Mouse (Mus musculus): ENCODE data around the gene Rnf5. TPM values are rescaled to one million over a fixed set of nuclear protein-coding genes. Genes with fewer than 3 reads are reported as not detected.

Rnf5 gene
- polyA plus RNA-seq, 1 experiment from 2014 or later = 157 TPM

- Histone ChIP-seq H3K27me3 (ENCODE audit: insufficient read depth, poor library complexity, severe bottlenecking) (peaks cover 14% of the 10 kb centered on the region), H3K27ac (no peak overlapping the region), H3K4me1 (peaks cover 41% of the 10 kb centered on the region), H3K9me3 (no peaks in the 10 kb centered on the region), H3K4me3 (no peak overlapping the region), H3K36me3 (no peaks in the 10 kb centered on the region)
- no peak for DNase-seq (ENCODE audit: low spot score)
- WGBS = 90% methylated on average over 8 of the region's 8 CpGs
Measured at GRCm38 (mm10) chr17:34585121-34585520, 18.4 kb downstream of the Rnf5 start.

- DNase-seq (ENCODE audit: low spot score) = no peak
- Histone ChIP-seq H3K27me3 (ENCODE audit: insufficient read depth, poor library complexity, severe bottlenecking) (peaks cover 14% of the 10 kb centered on the region), H3K27ac (no peak overlapping the region), H3K4me1 (peaks cover 28% of the 10 kb centered on the region), H3K9me3 (no peaks in the 10 kb centered on the region), H3K4me3 (no peak overlapping the region), H3K36me3 (0 out of 2 replicates have a peak, but pooled peaks cover 3% of the 10 kb centered on the region)
- WGBS = 80% methylated on average over 8 of the region's 8 CpGs
Measured at GRCm38 (mm10) chr17:34583819-34584218, 19.7 kb downstream of the Rnf5 start.

- Histone ChIP-seq H3K27me3 (ENCODE audit: insufficient read depth, poor library complexity, severe bottlenecking) (peaks cover 14% of the 10 kb centered on the region), H3K4me3 (no peak overlapping the region), H3K27ac (0 out of 2 replicates have a peak overlapping the region, but pooled peaks have one; percentile 13), H3K36me3 (0 out of 2 replicates have a peak, but pooled peaks cover 4% of the 10 kb centered on the region), H3K9me3 (no peaks in the 10 kb centered on the region), H3K4me1 (peaks cover 24% of the 10 kb centered on the region)
- 51% methylated on average over 7 of the region's 7 CpGs for WGBS
- DNase-seq (ENCODE audit: low spot score) = no peak
Measured at GRCm38 (mm10) chr17:34583397-34583796, 20.1 kb downstream of the Rnf5 start.

GRCm38 (mm10) chr17:34582528-34582927 lies 21.0 kb downstream of the Rnf5 start:
- 0 out of 2 replicates have a peak, but pooled peaks cover 4% of the 10 kb centered on the region for H3K36me3 ChIP-seq
- H3K4me1 ChIP-seq = peaks cover 17% of the 10 kb centered on the region
- no peak overlapping the region for H3K27ac ChIP-seq
- WGBS = 76% methylated on average over 12 of the region's 12 CpGs
- H3K4me3 ChIP-seq = no peak overlapping the region
- peaks cover 14% of the 10 kb centered on the region for H3K27me3 ChIP-seq (ENCODE audit: insufficient read depth, poor library complexity, severe bottlenecking)
- no peaks in the 10 kb centered on the region for H3K9me3 ChIP-seq
- DNase-seq (ENCODE audit: low spot score) = no peak

- WGBS = 88% methylated on average over 3 of the region's 3 CpGs
- H3K27me3 ChIP-seq (ENCODE audit: insufficient read depth, poor library complexity, severe bottlenecking) = peaks cover 14% of the 10 kb centered on the region
- H3K27ac ChIP-seq = no peak overlapping the region
- peaks cover 6% of the 10 kb centered on the region; the same call in 1 of the 2 replicates for H3K4me1 ChIP-seq
- H3K4me3 ChIP-seq = no peak overlapping the region
- DNase-seq (ENCODE audit: low spot score) = no peak
- H3K36me3 ChIP-seq = 0 out of 2 replicates have a peak, but pooled peaks cover 11% of the 10 kb centered on the region
- no peaks in the 10 kb centered on the region for H3K9me3 ChIP-seq
Measured at GRCm38 (mm10) chr17:34578070-34578469, 25.4 kb downstream of the Rnf5 start.

- 73% methylated on average over 5 of the region's 5 CpGs for WGBS
- H3K9me3 ChIP-seq = 0 out of 2 replicates have a peak, but pooled peaks cover 4% of the 10 kb centered on the region
- H3K27ac ChIP-seq = no peak overlapping the region
- no peak overlapping the region for H3K4me3 ChIP-seq
- H3K36me3 ChIP-seq = peaks cover 15% of the 10 kb centered on the region; the same call in 1 of the 2 replicates
- peaks cover 10% of the 10 kb centered on the region; the same call in 1 of the 2 replicates for H3K4me1 ChIP-seq
- no peak for DNase-seq (ENCODE audit: low spot score)
- H3K27me3 ChIP-seq (ENCODE audit: insufficient read depth, poor library complexity, severe bottlenecking) = peaks cover 9% of the 10 kb centered on the region; the same call in 1 of the 2 replicates
Measured at GRCm38 (mm10) chr17:34576577-34576976, 26.9 kb downstream of the Rnf5 start.

GRCm38 (mm10) chr17:34572361-34572760 lies 31.1 kb downstream of the Rnf5 start:
- WGBS = 18% methylated on average over 15 of the region's 15 CpGs
- Histone ChIP-seq H3K27me3 (ENCODE audit: insufficient read depth, poor library complexity, severe bottlenecking) (peaks cover 26% of the 10 kb centered on the region), H3K27ac (no peak overlapping the region), H3K4me3 (no peak overlapping the region), H3K9me3 (0 out of 2 replicates have a peak, but pooled peaks cover 4% of the 10 kb centered on the region), H3K36me3 (peaks cover 24% of the 10 kb centered on the region), H3K4me1 (peaks cover 10% of the 10 kb centered on the region; the same call in 1 of the 2 replicates)
- DNase-seq (ENCODE audit: low spot score) = no peak

GRCm38 (mm10) chr17:34571875-34572274 lies 31.6 kb downstream of the Rnf5 start:
- H3K27me3 ChIP-seq (ENCODE audit: insufficient read depth, poor library complexity, severe bottlenecking) = peaks cover 31% of the 10 kb centered on the region
- 0 out of 2 replicates have a peak, but pooled peaks cover 4% of the 10 kb centered on the region for H3K9me3 ChIP-seq
- no peak overlapping the region for H3K4me3 ChIP-seq
- peaks cover 21% of the 10 kb centered on the region for H3K36me3 ChIP-seq
- H3K4me1 ChIP-seq = peaks cover 10% of the 10 kb centered on the region; the same call in 1 of the 2 replicates
- H3K27ac ChIP-seq = no peak overlapping the region
- WGBS = 13% methylated on average over 5 of the region's 5 CpGs
- DNase-seq (ENCODE audit: low spot score) = no peak

GRCm38 (mm10) chr17:34569919-34570318 lies 33.6 kb downstream of the Rnf5 start:
- DNase-seq (ENCODE audit: low spot score) = no peak
- Histone ChIP-seq H3K4me3 (no peak overlapping the region), H3K9me3 (0 out of 2 replicates have a peak, but pooled peaks cover 4% of the 10 kb centered on the region), H3K27me3 (ENCODE audit: insufficient read depth, poor library complexity, severe bottlenecking) (peaks cover 49% of the 10 kb centered on the region), H3K36me3 (peaks cover 21% of the 10 kb centered on the region), H3K4me1 (peaks cover 12% of the 10 kb centered on the region), H3K27ac (no peak overlapping the region)
- WGBS = 68% methylated on average over 4 of the region's 4 CpGs

GRCm38 (mm10) chr17:34568421-34568820 lies 35.1 kb downstream of the Rnf5 start:
- Histone ChIP-seq H3K27ac (no peak overlapping the region), H3K27me3 (ENCODE audit: insufficient read depth, poor library complexity, severe bottlenecking) (peaks cover 46% of the 10 kb centered on the region), H3K4me1 (peaks cover 23% of the 10 kb centered on the region), H3K9me3 (0 out of 2 replicates have a peak, but pooled peaks cover 4% of the 10 kb centered on the region), H3K4me3 (no peak overlapping the region), H3K36me3 (peaks cover 17% of the 10 kb centered on the region)
- DNase-seq (ENCODE audit: low spot score) = no peak
- 71% methylated on average over 13 of the region's 13 CpGs for WGBS

- Histone ChIP-seq H3K36me3 (peaks cover 17% of the 10 kb centered on the region), H3K4me1 (peaks cover 20% of the 10 kb centered on the region), H3K27ac (no peak overlapping the region), H3K27me3 (ENCODE audit: insufficient read depth, poor library complexity, severe bottlenecking) (peaks cover 43% of the 10 kb centered on the region), H3K9me3 (0 out of 2 replicates have a peak, but pooled peaks cover 4% of the 10 kb centered on the region), H3K4me3 (no peak overlapping the region)
- 66% methylated on average over 9 of the region's 9 CpGs for whole genome bisulfite sequencing
- DNase-seq (ENCODE audit: low spot score) = no peak
Measured at GRCm38 (mm10) chr17:34567311-34567710, 36.2 kb downstream of the Rnf5 start.

GRCm38 (mm10) chr17:34564796-34565195 lies 38.7 kb downstream of the Rnf5 start:
- Histone ChIP-seq H3K4me3 (peak overlapping the region; percentile 36), H3K27me3 (ENCODE audit: insufficient read depth, poor library complexity, severe bottlenecking) (peaks cover 40% of the 10 kb centered on the region), H3K4me1 (peaks cover 24% of the 10 kb centered on the region), H3K36me3 (0 out of 2 replicates have a peak, but pooled peaks cover under 1% of the 10 kb centered on the region), H3K27ac (peak overlapping the region; percentile 77), H3K9me3 (no peaks in the 10 kb centered on the region)
- WGBS = 33% methylated on average over 3 of the region's 3 CpGs
- no peak for DNase-seq (ENCODE audit: low spot score)

GRCm38 (mm10) chr17:34564003-34564421 lies 39.5 kb downstream of the Rnf5 start, which contains the start of gene Notch4:
Gene Notch4 (plus strand): TSS chr17:34564268.
- H3K4me1 ChIP-seq = peaks cover 24% of the 10 kb centered on the region
- peaks cover 39% of the 10 kb centered on the region for H3K27me3 ChIP-seq (ENCODE audit: insufficient read depth, poor library complexity, severe bottlenecking)
- H3K27ac ChIP-seq = peak within 1 kb of the TSS; percentile 77
- WGBS = 5% methylated on average over 6 of the region's 6 CpGs
- no peak for DNase-seq (ENCODE audit: low spot score)
- H3K36me3 ChIP-seq = no peaks in the 10 kb centered on the region
- H3K4me3 ChIP-seq = peak within 1 kb of the TSS; percentile 36
- no peaks in the 10 kb centered on the region for H3K9me3 ChIP-seq
